Mouse (Mus musculus) urinary bladder, adult 18-20 months (tissue): ENCODE results near the gene Rnasel.
A peak's percentile ranks its signal among the peaks of the same experiment; 100 is the strongest.

ENCODE experiments used
- DNase-seq, 2 experiments: peaks; one replicate each; pipeline ENCODE4 v3.0.0; 2022; ENCODE audit warnings: low spot score in 2 of 2, mixed read lengths in 2 of 2

Gene Rnasel

DNA sequence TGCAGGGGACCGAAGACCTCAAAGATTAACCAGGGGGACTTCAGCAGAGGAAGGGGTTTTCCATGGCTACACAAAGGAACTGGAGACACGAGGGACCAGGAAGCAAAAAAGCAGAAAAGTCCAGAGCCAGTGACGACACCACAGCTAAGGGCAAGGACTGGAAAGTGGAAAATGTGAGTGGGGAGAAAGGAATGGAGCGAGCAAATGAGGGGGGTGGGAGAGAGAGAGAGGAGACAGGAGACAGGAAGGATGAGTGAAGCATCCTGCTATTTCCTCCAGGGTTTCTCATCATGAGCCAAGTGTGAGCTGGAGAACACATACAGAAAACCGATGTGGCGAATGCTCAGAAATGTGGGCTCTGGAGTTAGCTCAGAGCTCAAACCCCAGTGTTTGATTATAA is 13.1 kb upstream of the Rnasel start:
- no peak for DNase-seq

DNA sequence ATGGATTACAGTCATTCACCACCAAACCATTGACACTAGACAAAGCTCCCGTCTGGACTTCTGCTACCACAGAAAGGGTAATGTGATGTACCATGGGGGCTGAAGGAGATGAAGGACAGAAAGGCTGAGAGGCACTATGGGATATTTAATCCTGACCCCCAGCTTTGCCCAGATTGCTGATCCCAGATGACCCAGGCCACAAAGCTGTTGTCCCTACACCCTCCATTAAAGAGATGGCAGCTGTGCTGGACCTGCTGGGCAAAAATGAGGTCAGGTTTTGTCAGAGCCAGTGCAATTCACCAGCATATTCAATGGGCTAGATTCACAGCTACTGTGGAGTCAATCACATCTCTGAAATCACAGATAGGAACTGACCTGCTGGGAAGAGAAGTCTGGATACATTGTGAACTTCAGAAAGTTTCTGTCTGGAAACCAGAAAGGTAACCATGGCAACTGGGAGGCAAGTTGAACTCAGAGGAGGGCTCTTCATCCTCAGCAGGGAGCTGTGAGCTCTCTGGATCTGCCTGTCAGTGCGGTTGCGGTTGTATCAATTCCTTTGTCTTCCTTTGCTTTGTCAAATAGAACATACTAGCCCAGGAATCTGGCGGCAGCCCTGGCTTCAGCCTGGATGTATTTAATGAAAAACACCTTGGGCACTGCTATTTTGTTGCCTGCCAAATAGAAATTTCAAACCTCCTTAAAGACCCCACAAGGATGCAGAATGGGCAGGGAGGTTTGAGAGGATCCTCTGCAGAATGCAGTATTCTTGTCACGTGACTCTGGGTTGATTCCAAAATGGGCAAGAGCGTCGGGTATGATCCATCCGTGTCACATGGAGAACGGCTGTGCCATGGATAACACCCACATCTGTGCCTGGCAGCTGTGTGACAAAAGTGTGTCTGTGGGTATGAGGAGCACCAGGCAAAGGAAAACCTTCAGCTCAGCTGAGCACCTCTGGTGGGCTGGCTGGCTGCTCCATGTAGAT is 11.8 kb upstream of the Rnasel start:
- no peak for DNase-seq

- no peak for DNase-seq
Measured at GRCm38 (mm10) chr1:153739437-153740015, 9.7 kb upstream of the Rnasel start.

DNA sequence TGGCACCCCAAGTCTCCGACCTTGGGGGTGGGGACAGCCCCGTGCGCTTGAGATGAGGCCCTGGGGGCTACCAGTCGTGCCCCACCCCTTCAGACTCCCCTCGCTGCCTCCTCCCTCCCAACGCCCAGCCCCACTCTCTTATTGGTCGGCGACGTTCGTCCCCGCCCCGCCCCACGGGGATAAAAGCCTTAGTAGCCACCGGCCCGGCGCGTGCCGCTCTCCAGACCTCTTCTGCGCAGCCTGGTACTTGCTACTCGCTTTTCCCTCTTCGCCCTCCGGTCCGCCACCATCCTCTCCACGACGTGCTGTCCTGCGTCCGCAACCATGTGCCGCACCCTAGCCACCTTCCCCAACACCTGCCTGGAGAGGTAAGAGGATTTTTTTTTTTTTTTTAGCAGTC is 9.1 kb upstream of the Rnasel start, which contains the start of gene Rgs16:
Gene Rgs16 (plus strand): TSS at position 205 of the 400 bp plus-strand sequence.
- DNase-seq, result peak; percentile 51 to 70

GRCm38 (mm10) chr1:153740775-153741400 is 8.3 kb upstream of the Rnasel start:
- DNase-seq, result no peak

- DNase-seq, result no peak
Measured at GRCm38 (mm10) chr1:153741551-153742316, 7.5 kb upstream of the Rnasel start.

- peak; percentile 40 to 59 for DNase-seq
Measured at GRCm38 (mm10) chr1:153742374-153743155, 6.7 kb upstream of the Rnasel start.

- no peak for DNase-seq
Measured at GRCm38 (mm10) chr1:153746119-153746670, 3.0 kb upstream of the Rnasel start.

- DNase-seq, result peak; percentile 34 to 43
Measured at GRCm38 (mm10) chr1:153746728-153747127, 2.5 kb upstream of the Rnasel start.

- no peak for DNase-seq
Measured at GRCm38 (mm10) chr1:153747861-153748530, 1.2 kb upstream of the Rnasel start.

- DNase-seq, result no peak
Measured at GRCm38 (mm10) chr1:153748549-153748948, 677 bp upstream of the Rnasel start.

- DNase-seq, result no peak
Measured at GRCm38 (mm10) chr1:153750054-153750453, 828 bp downstream of the Rnasel start.

GRCm38 (mm10) chr1:153751763-153752301 is 2.6 kb downstream of the Rnasel start:
- peak; percentile 24 to 55 for DNase-seq

DNA sequence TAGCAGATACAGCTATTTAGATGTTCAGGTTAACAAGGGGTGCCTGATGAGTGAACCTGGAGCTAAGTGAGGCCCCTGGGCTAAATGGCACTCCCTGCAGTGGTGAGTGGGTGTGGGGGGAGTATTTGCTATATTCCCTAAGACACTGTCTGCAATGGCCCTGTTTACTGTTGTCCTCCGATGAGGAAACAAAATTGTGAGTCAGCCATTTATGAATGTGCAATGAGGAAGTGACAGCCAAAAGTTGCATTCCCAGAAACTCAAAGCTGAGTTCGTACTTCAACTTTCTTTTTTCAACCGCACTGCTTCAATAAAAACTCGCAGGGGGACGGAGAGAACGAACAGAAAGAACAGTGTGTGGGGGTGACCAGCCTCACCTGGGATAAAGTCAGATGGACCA is 3.3 kb downstream of the Rnasel start:
- peak in 1 of 2 experiments; percentile 29 for DNase-seq

GRCm38 (mm10) chr1:153753725-153754464 is 4.7 kb downstream of the Rnasel start:
- no peak for DNase-seq

DNA sequence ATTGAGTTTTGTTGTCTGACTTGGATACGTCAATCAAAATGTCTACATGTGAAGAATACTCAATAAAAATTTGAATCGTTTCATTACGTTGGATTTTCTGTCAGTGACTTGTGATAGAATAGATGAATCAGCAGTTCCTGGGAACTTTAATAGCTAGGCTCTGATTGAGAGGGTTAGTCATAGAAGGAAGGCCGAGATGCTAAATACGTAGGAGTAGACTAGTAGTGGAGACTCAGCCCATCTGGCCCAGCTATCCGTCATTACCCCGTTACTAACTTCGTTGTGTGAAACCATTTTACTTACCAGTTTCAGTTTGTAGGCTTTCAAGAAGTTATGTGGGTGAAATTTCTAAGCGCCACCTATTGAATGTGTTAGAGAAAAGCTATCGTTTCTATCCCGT is 14.9 kb downstream of the Rnasel start:
- DNase-seq, result no peak

DNA sequence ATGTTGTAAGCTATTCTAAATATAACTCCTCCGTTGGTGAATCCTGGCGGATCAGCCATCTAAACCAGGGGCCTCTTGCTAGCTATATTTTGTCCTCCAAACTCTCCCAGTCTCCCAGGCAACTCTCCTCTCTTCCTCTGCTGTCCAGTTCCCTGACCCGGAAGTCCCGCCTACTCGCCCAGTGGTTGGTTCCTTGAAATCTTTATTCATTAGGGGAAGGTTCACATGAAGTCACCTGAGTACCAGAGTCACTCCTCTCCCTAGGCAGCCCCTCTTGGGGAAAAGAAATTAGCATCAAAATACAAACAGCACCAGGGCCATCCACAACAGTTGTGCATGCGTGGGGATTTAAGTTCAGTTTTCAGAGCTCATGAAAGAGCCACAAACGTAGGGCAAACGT is 17.1 kb downstream of the Rnasel start:
- DNase-seq, result no peak

GRCm38 (mm10) chr1:153767281-153767680 is 18.1 kb downstream of the Rnasel start:
- no peak for DNase-seq

- no peak for DNase-seq
Measured at GRCm38 (mm10) chr1:153768465-153768864, 19.2 kb downstream of the Rnasel start.
